Mouse (Mus musculus): Measurements from ENCODE around the gene Gemin7.

- TF ChIP-seq CTCF (IDR thresholded peaks at IDR 0.05; ENCODE audit: low read depth), result no peak
- no peak for TF ChIP-seq EP300 (IDR thresholded peaks at IDR 0.05; ENCODE audit: low read depth)
Measured at GRCm38 (mm10) chr7:19573776-19574140, 3.6 kb downstream of the Gemin7 start.
